Mouse (Mus musculus): ENCODE results near the gene Timeless. TPM values are rescaled to one million over a fixed set of nuclear protein-coding genes. Genes with fewer than 3 reads are reported as not detected.

Gene Timeless
- total RNA-seq, 1 experiment = 69.7 TPM

DNA sequence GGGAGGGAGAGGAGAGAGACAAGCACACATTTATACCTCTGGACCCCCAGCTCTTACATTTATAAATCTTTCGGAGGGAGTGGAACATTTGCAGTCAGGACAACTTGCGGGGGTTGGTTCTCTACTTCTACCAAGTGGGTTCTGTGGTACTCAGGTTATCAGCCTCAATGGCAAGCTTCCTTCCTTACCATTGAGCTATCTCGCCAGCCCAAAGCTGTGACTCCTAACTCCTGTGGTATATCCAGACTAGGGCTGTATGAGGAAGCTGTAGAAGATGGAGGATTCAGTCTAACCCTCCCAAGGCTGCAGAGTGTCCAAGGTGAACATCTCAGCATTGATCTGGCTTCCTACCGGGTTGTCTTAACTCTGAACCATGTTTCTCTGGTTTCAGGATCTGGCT, 7.3 kb downstream of the Timeless start:
- TF ChIP-seq CHD2 (IDR thresholded peaks at IDR 0.05; ENCODE audit: low read depth, low read length) (no peak), HCFC1 (IDR thresholded peaks at IDR 0.05; ENCODE audit: borderline replicate concordance, insufficient read depth, low read length) (no peak), ZC3H11A (IDR thresholded peaks at IDR 0.05; ENCODE audit: borderline replicate concordance, low read depth, low read length) (no peak), MAFK (IDR thresholded peaks at IDR 0.05; ENCODE audit: insufficient read depth, low read depth, low read length) (no peak), ZNF384 (IDR thresholded peaks at IDR 0.05; ENCODE audit: low read depth, low read length) (no peak)
- H3K9me3 ChIP-seq (ENCODE audit: control insufficient read depth, insufficient read depth, low read depth, low read length) = no peaks in the 10 kb centered on the region
- H3K4me1 ChIP-seq (ENCODE audit: control insufficient read depth in 2 of 2, insufficient read depth in 2 of 2, low read length in 2 of 2, poor library complexity in 1 of 2) = peaks cover 0 to 19% of the 10 kb centered on the region in 2 experiments; a peak in 1 of 4 replicates
- H3K4me3 ChIP-seq (ENCODE audit: insufficient read depth in 1 of 2, low read depth in 1 of 2, low read length in 2 of 2, poor library complexity in 1 of 2, severe bottlenecking in 1 of 2) = no peak overlapping the region
- H3K27ac ChIP-seq (ENCODE audit: insufficient read depth, low read depth, low read length, poor library complexity, severe bottlenecking) = no peak overlapping the region
- in situ Hi-C loops (cut with MboI; ENCODE audit: low sequenced_read_pairs in 2 of 2, unreplicated experiment in 2 of 2) = no loop called here
- H3K9ac ChIP-seq (ENCODE audit: insufficient read depth, low read depth, low read length, poor library complexity, severe bottlenecking) = no peak overlapping the region
- DNase-seq (ENCODE audit: low read depth, low spot score) = no peak
- H3K36me3 ChIP-seq (ENCODE audit: control insufficient read depth, insufficient read depth, low read length, poor library complexity, severe bottlenecking) = peaks cover 39% of the 10 kb centered on the region

- Histone ChIP-seq H3K4me1 (ENCODE audit: control insufficient read depth in 2 of 2, insufficient read depth in 2 of 2, low read length in 2 of 2, poor library complexity in 1 of 2) (peaks cover 0 to 15% of the 10 kb centered on the region in 2 experiments; a peak in 1 of 4 replicates), H3K27ac (ENCODE audit: insufficient read depth, low read depth, low read length, poor library complexity, severe bottlenecking) (no peak overlapping the region), H3K36me3 (ENCODE audit: control insufficient read depth, insufficient read depth, low read length, poor library complexity, severe bottlenecking) (peaks cover 41% of the 10 kb centered on the region), H3K4me3 (ENCODE audit: insufficient read depth in 1 of 2, low read depth in 1 of 2, low read length in 2 of 2, poor library complexity in 1 of 2, severe bottlenecking in 1 of 2) (no peak overlapping the region), H3K9me3 (ENCODE audit: control insufficient read depth, insufficient read depth, low read depth, low read length) (no peaks in the 10 kb centered on the region), H3K9ac (ENCODE audit: insufficient read depth, low read depth, low read length, poor library complexity, severe bottlenecking) (no peak overlapping the region; the same call in 1 of the 2 replicates)
- no peak for DNase-seq (ENCODE audit: low read depth, low spot score)
- TF ChIP-seq MAFK (IDR thresholded peaks at IDR 0.05; ENCODE audit: insufficient read depth, low read depth, low read length) = no peak
- no peak for TF ChIP-seq HCFC1 (IDR thresholded peaks at IDR 0.05; ENCODE audit: borderline replicate concordance, insufficient read depth, low read length)
- no peak for TF ChIP-seq CHD2 (IDR thresholded peaks at IDR 0.05; ENCODE audit: low read depth, low read length)
- TF ChIP-seq ZNF384 (IDR thresholded peaks at IDR 0.05; ENCODE audit: low read depth, low read length) = no peak
- TF ChIP-seq ZC3H11A (IDR thresholded peaks at IDR 0.05; ENCODE audit: borderline replicate concordance, low read depth, low read length) = no peak
- in situ Hi-C loops (cut with MboI; ENCODE audit: low sequenced_read_pairs in 2 of 2, unreplicated experiment in 2 of 2) = no loop called here
These were observed 8.3 kb downstream of the Timeless start for GRCm38 (mm10) chr10:128240131-128240530.

DNA sequence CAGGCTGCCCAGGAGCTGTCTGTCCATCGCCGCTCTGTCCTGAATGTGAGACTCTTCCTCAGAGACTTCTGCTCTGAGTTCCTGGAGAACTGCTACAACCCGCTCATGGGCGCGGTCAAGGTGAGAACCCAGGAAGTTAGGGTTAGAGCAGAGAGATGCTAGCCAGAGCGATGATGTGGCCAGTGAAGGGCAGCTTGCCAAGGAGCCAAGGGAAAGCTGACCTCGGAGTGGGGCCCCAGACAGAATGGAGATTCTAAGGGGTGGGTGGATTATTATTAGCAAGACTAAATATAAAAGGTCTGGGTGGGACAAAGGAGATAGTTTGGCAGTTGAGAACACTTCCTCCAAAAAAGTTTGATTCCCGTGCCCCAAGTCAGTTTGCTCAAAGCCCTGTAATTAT, 11.4 kb downstream of the Timeless start:
- in situ Hi-C loops (cut with MboI; ENCODE audit: low sequenced_read_pairs in 2 of 2, unreplicated experiment in 2 of 2) = no loop called here
- H3K4me1 ChIP-seq (ENCODE audit: control insufficient read depth in 2 of 2, insufficient read depth in 2 of 2, low read length in 2 of 2, poor library complexity in 1 of 2) = peaks cover 0 to 11% of the 10 kb centered on the region in 2 experiments; a peak in 1 of 4 replicates
- TF ChIP-seq CHD2 (IDR thresholded peaks at IDR 0.05; ENCODE audit: low read depth, low read length) (no peak), HCFC1 (IDR thresholded peaks at IDR 0.05; ENCODE audit: borderline replicate concordance, insufficient read depth, low read length) (no peak), MAFK (IDR thresholded peaks at IDR 0.05; ENCODE audit: insufficient read depth, low read depth, low read length) (no peak), ZNF384 (IDR thresholded peaks at IDR 0.05; ENCODE audit: low read depth, low read length) (no peak), ZC3H11A (IDR thresholded peaks at IDR 0.05; ENCODE audit: borderline replicate concordance, low read depth, low read length) (no peak)
- H3K4me3 ChIP-seq (ENCODE audit: insufficient read depth in 1 of 2, low read depth in 1 of 2, low read length in 2 of 2, poor library complexity in 1 of 2, severe bottlenecking in 1 of 2) = no peak overlapping the region
- no peak overlapping the region for H3K9ac ChIP-seq (ENCODE audit: insufficient read depth, low read depth, low read length, poor library complexity, severe bottlenecking)
- no peak for DNase-seq (ENCODE audit: low read depth, low spot score)
- H3K9me3 ChIP-seq (ENCODE audit: control insufficient read depth, insufficient read depth, low read depth, low read length) = no peaks in the 10 kb centered on the region
- H3K36me3 ChIP-seq (ENCODE audit: control insufficient read depth, insufficient read depth, low read length, poor library complexity, severe bottlenecking) = peaks cover 54% of the 10 kb centered on the region
- H3K27ac ChIP-seq (ENCODE audit: insufficient read depth, low read depth, low read length, poor library complexity, severe bottlenecking) = no peak overlapping the region

- no peak for DNase-seq (ENCODE audit: low read depth, low spot score)
- no peak overlapping the region for H3K27ac ChIP-seq (ENCODE audit: insufficient read depth, low read depth, low read length, poor library complexity, severe bottlenecking)
- H3K36me3 ChIP-seq (ENCODE audit: control insufficient read depth, insufficient read depth, low read length, poor library complexity, severe bottlenecking) = peaks cover 61% of the 10 kb centered on the region
- H3K4me1 ChIP-seq (ENCODE audit: control insufficient read depth in 2 of 2, insufficient read depth in 2 of 2, low read length in 2 of 2, poor library complexity in 1 of 2) = peaks cover 0 to 10% of the 10 kb centered on the region in 2 experiments; a peak in 1 of 4 replicates
- H3K9me3 ChIP-seq (ENCODE audit: control insufficient read depth, insufficient read depth, low read depth, low read length) = no peaks in the 10 kb centered on the region
- TF ChIP-seq CHD2 (IDR thresholded peaks at IDR 0.05; ENCODE audit: low read depth, low read length) = no peak
- TF ChIP-seq MAFK (IDR thresholded peaks at IDR 0.05; ENCODE audit: insufficient read depth, low read depth, low read length) = no peak
- TF ChIP-seq ZC3H11A (IDR thresholded peaks at IDR 0.05; ENCODE audit: borderline replicate concordance, low read depth, low read length) = no peak
- no peak for TF ChIP-seq ZNF384 (IDR thresholded peaks at IDR 0.05; ENCODE audit: low read depth, low read length)
- no peak for TF ChIP-seq HCFC1 (IDR thresholded peaks at IDR 0.05; ENCODE audit: borderline replicate concordance, insufficient read depth, low read length)
- H3K4me3 ChIP-seq (ENCODE audit: insufficient read depth in 1 of 2, low read depth in 1 of 2, low read length in 2 of 2, poor library complexity in 1 of 2, severe bottlenecking in 1 of 2) = no peak overlapping the region
- no peak overlapping the region for H3K9ac ChIP-seq (ENCODE audit: insufficient read depth, low read depth, low read length, poor library complexity, severe bottlenecking)
- in situ Hi-C loops (cut with MboI; ENCODE audit: low sequenced_read_pairs in 2 of 2, unreplicated experiment in 2 of 2) = no loop called here
These were observed 12.3 kb downstream of the Timeless start for GRCm38 (mm10) chr10:128244121-128244520.
